Mouse (Mus musculus): ENCODE data around the gene Gm9936. TPM values are rescaled to one million over a fixed set of nuclear protein-coding genes. Genes with fewer than 3 reads are reported as not detected.
"Not testable (repeated sequence)": the region's sequence is repeated elsewhere in the genome, so short reads cannot be mapped to it uniquely, and the experiment has no call there.

Gm9936 gene
- total and polyA plus RNA-seq, 3 experiments: 0.22 TPM; not detected in 2

GRCm38 (mm10) chr5:114875858-114876257 is 17.4 kb upstream of the Gm9936 start:
- peaks cover 33% of the 10 kb centered on the region for H3K27me3 ChIP-seq (ENCODE audit: insufficient read depth, low read length)
- H3K4me1 ChIP-seq (ENCODE audit: insufficient read depth, low read depth, low read length): no peaks in the 10 kb centered on the region
- no peak for ATAC-seq (ENCODE audit: extremely low read depth, insufficient number of reproducible peaks, low FRiP score, poor library complexity, severe bottlenecking)
- H3K36me3 ChIP-seq (replicated peaks): no peaks in the 10 kb centered on the region
- H3K4me3 ChIP-seq (ENCODE audit: low read depth, low read length): no peak overlapping the region
- DNase-seq (ENCODE audit: low spot score): no peak
- TF ChIP-seq POLR2AphosphoS5 (IDR thresholded peaks at IDR 0.05; ENCODE audit: insufficient replicate concordance, low read depth, low read length) (no peak), TAL1 (conservative IDR thresholded peaks at IDR 0.05; ENCODE audit: low read depth, low read length) (no peak), GATA1 (IDR thresholded peaks at IDR 0.05; ENCODE audit: borderline replicate concordance, low read length) (no peak), CTCF (IDR thresholded peaks at IDR 0.05; ENCODE audit: low read depth, low read length) (no peak), GATA2 (IDR thresholded peaks at IDR 0.05; ENCODE audit: borderline replicate concordance, low read depth, low read length) (no peak)
- no peaks in the 10 kb centered on the region for H3K9me3 ChIP-seq (replicated peaks)

GRCm38 (mm10) chr5:114865279-114865678 is 6.8 kb upstream of the Gm9936 start:
- peaks cover 51% of the 10 kb centered on the region for H3K27me3 ChIP-seq (ENCODE audit: insufficient read depth, low read length)

GRCm38 (mm10) chr5:114864813-114865212 is 6.3 kb upstream of the Gm9936 start:
- peaks cover 48% of the 10 kb centered on the region for H3K27me3 ChIP-seq (ENCODE audit: insufficient read depth, low read length)
- H3K4me1 ChIP-seq (ENCODE audit: insufficient read depth, low read depth, low read length): no peaks in the 10 kb centered on the region
- TF ChIP-seq CTCF (IDR thresholded peaks at IDR 0.05; ENCODE audit: low read depth, low read length): no peak
- TF ChIP-seq POLR2AphosphoS5 (IDR thresholded peaks at IDR 0.05; ENCODE audit: insufficient replicate concordance, low read depth, low read length): no peak
- no peak for TF ChIP-seq TAL1 (conservative IDR thresholded peaks at IDR 0.05; ENCODE audit: low read depth, low read length)
- TF ChIP-seq GATA2 (IDR thresholded peaks at IDR 0.05; ENCODE audit: borderline replicate concordance, low read depth, low read length): no peak
- TF ChIP-seq GATA1 (IDR thresholded peaks at IDR 0.05; ENCODE audit: borderline replicate concordance, low read length): no peak
- H3K36me3 ChIP-seq (replicated peaks): no peaks in the 10 kb centered on the region
- no peak overlapping the region for H3K4me3 ChIP-seq (ENCODE audit: low read depth, low read length)
- ATAC-seq (ENCODE audit: extremely low read depth, insufficient number of reproducible peaks, low FRiP score, poor library complexity, severe bottlenecking): no peak
- peaks cover 9% of the 10 kb centered on the region for H3K9me3 ChIP-seq (replicated peaks)
- no peak for DNase-seq (ENCODE audit: low spot score)

More at GRCm38 (mm10) chr5:114865279-114865678, 6.8 kb upstream of the Gm9936 start:
- Histone ChIP-seq H3K36me3 (replicated peaks) (no peaks in the 10 kb centered on the region), H3K4me3 (ENCODE audit: low read depth, low read length) (no peak overlapping the region), H3K9me3 (replicated peaks) (peaks cover 9% of the 10 kb centered on the region), H3K4me1 (ENCODE audit: insufficient read depth, low read depth, low read length) (no peaks in the 10 kb centered on the region)
- DNase-seq (ENCODE audit: low spot score) (no peak), ATAC-seq (ENCODE audit: extremely low read depth, insufficient number of reproducible peaks, low FRiP score, poor library complexity, severe bottlenecking) (no peak)
- TF ChIP-seq TAL1 (conservative IDR thresholded peaks at IDR 0.05; ENCODE audit: low read depth, low read length) (no peak), GATA1 (IDR thresholded peaks at IDR 0.05; ENCODE audit: borderline replicate concordance, low read length) (no peak), POLR2AphosphoS5 (IDR thresholded peaks at IDR 0.05; ENCODE audit: insufficient replicate concordance, low read depth, low read length) (no peak), GATA2 (IDR thresholded peaks at IDR 0.05; ENCODE audit: borderline replicate concordance, low read depth, low read length) (no peak)

- Histone ChIP-seq H3K27me3 (ENCODE audit: insufficient read depth, low read length) (peaks cover 67% of the 10 kb centered on the region), H3K4me1 (ENCODE audit: insufficient read depth, low read depth, low read length) (peaks cover 7% of the 10 kb centered on the region), H3K4me3 (ENCODE audit: low read depth, low read length) (no peak overlapping the region), H3K9me3 (replicated peaks) (no peaks in the 10 kb centered on the region), H3K36me3 (replicated peaks) (no peaks in the 10 kb centered on the region)
- ATAC-seq (ENCODE audit: extremely low read depth, insufficient number of reproducible peaks, low FRiP score, poor library complexity, severe bottlenecking) (no peak), DNase-seq (ENCODE audit: low spot score) (no peak)
- TF ChIP-seq CTCF (IDR thresholded peaks at IDR 0.05; ENCODE audit: low read depth, low read length) (no peak), TAL1 (conservative IDR thresholded peaks at IDR 0.05; ENCODE audit: low read depth, low read length) (no peak), GATA1 (IDR thresholded peaks at IDR 0.05; ENCODE audit: borderline replicate concordance, low read length) (no peak), GATA2 (IDR thresholded peaks at IDR 0.05; ENCODE audit: borderline replicate concordance, low read depth, low read length) (no peak), POLR2AphosphoS5 (IDR thresholded peaks at IDR 0.05; ENCODE audit: insufficient replicate concordance, low read depth, low read length) (no peak)
Measured at GRCm38 (mm10) chr5:114861730-114862129, 3.2 kb upstream of the Gm9936 start.

GRCm38 (mm10) chr5:114859253-114859652 is 771 bp upstream of the Gm9936 start:
- DNase-seq (ENCODE audit: low spot score) (peak; percentile 14), ATAC-seq (ENCODE audit: extremely low read depth, insufficient number of reproducible peaks, low FRiP score, poor library complexity, severe bottlenecking) (no peak)
- peaks cover 14% of the 10 kb centered on the region for H3K4me1 ChIP-seq (ENCODE audit: insufficient read depth, low read depth, low read length)
- H3K4me3 ChIP-seq (ENCODE audit: low read depth, low read length): no peak overlapping the region
- no peaks in the 10 kb centered on the region for H3K9me3 ChIP-seq (replicated peaks)
- H3K36me3 ChIP-seq (replicated peaks): no peaks in the 10 kb centered on the region
- H3K27me3 ChIP-seq (ENCODE audit: insufficient read depth, low read length): peaks cover 60% of the 10 kb centered on the region
- TF ChIP-seq GATA1 (IDR thresholded peaks at IDR 0.05; ENCODE audit: borderline replicate concordance, low read length) (no peak), POLR2AphosphoS5 (IDR thresholded peaks at IDR 0.05; ENCODE audit: insufficient replicate concordance, low read depth, low read length) (no peak), CTCF (IDR thresholded peaks at IDR 0.05; ENCODE audit: low read depth, low read length) (peak; percentile 52; the same call in 1 of the 2 replicates), GATA2 (IDR thresholded peaks at IDR 0.05; ENCODE audit: borderline replicate concordance, low read depth, low read length) (no peak)

- H3K27me3 ChIP-seq (ENCODE audit: insufficient read depth, low read length): peaks cover 50% of the 10 kb centered on the region
- H3K4me1 ChIP-seq (ENCODE audit: insufficient read depth, low read depth, low read length); H3K36me3 ChIP-seq (replicated peaks); H3K4me3 ChIP-seq (ENCODE audit: low read depth, low read length); ATAC-seq (ENCODE audit: extremely low read depth, insufficient number of reproducible peaks, low FRiP score, poor library complexity, severe bottlenecking); H3K9me3 ChIP-seq (replicated peaks); DNase-seq (ENCODE audit: low spot score): not testable (repeated sequence)
Measured at GRCm38 (mm10) chr5:114853364-114853763, 5.1 kb downstream of the Gm9936 start, which contains the start of gene 4930519G04Rik. Gene 4930519G04Rik, plus strand, starts transcription at chr5:114853664.

Data from G1E (cell line).